Mouse (Mus musculus) neural tube, embryonic 13.5 days (tissue): ENCODE data around the gene Phf19. TPM values are rescaled to one million over a fixed set of nuclear protein-coding genes. Genes with fewer than 3 reads are reported as not detected.

Source experiments
- ATAC-seq: fragments of 200-750 bp; cut with Nextera tagmentation; 2 replicates; pipeline ENCODE4 v1.8.0; 2017; ENCODE audit warnings: low read depth, mild to moderate bottlenecking, moderate TSS enrichment, moderate library complexity
- H3K27ac ChIP-seq: fragments of 300-500 bp; sonication (generic); replicated peaks from 2 replicates; pipeline ENCODE4 v1.5.1; 2015; ENCODE audit warnings: moderate library complexity, mild to moderate bottlenecking, inconsistent platforms
- H3K27me3 ChIP-seq: fragments of 300-500 bp; sonication (generic); 2 replicates; pipeline ENCODE4 v1.6.1; 2015; ENCODE audit warnings: mild to moderate bottlenecking, inconsistent platforms
- H3K36me3 ChIP-seq: fragments of 300-500 bp; sonication (generic); 2 replicates; pipeline ENCODE4 v1.6.1; 2015; ENCODE audit warnings: mild to moderate bottlenecking, inconsistent platforms
- H3K4me1 ChIP-seq: fragments of 300-500 bp; sonication (generic); replicated peaks from 2 replicates; pipeline ENCODE4 v1.6.1; 2015; ENCODE audit warnings: inconsistent platforms
- H3K4me2 ChIP-seq: fragments of 300-500 bp; sonication (generic); 2 replicates; pipeline ENCODE4 v1.6.1; 2015; ENCODE audit warnings: inconsistent platforms, mild to moderate bottlenecking, moderate library complexity
- H3K4me3 ChIP-seq: fragments of 300-500 bp; sonication (generic); 2 replicates; pipeline ENCODE4 v1.5.1; 2015; ENCODE audit warnings: mild to moderate bottlenecking, inconsistent platforms
- H3K9ac ChIP-seq: fragments of 300-500 bp; sonication (generic); 2 replicates; pipeline ENCODE4 v1.6.1; 2015; ENCODE audit warnings: moderate library complexity, mild to moderate bottlenecking, inconsistent platforms
- H3K9me3 ChIP-seq: fragments of 300-500 bp; sonication (generic); 2 replicates; pipeline ENCODE4 v1.6.1; 2016; ENCODE audit warnings: inconsistent platforms
- WGBS: fragments of 180-500 bp; shearing (Covaris S2); methylation state at CpG from one replicate; pipeline ENCODE4 v1.1.7; 2015; 5-methylcytosine and 5-hydroxymethylcytosine counted together
- polyA plus RNA-seq: library from polyadenylated mRNA; unstranded; fragments of >200 nt; fragmentation: Nextera tagmentation; extraction: Ambion mirVana; gene quantifications from 2 replicates; pipeline ENCODE4 v1.2.1, GENCODE M21; 2015

Gene Phf19
- polyA plus RNA-seq, 1 experiment from 2014 or later = 1.8 TPM

DNA sequence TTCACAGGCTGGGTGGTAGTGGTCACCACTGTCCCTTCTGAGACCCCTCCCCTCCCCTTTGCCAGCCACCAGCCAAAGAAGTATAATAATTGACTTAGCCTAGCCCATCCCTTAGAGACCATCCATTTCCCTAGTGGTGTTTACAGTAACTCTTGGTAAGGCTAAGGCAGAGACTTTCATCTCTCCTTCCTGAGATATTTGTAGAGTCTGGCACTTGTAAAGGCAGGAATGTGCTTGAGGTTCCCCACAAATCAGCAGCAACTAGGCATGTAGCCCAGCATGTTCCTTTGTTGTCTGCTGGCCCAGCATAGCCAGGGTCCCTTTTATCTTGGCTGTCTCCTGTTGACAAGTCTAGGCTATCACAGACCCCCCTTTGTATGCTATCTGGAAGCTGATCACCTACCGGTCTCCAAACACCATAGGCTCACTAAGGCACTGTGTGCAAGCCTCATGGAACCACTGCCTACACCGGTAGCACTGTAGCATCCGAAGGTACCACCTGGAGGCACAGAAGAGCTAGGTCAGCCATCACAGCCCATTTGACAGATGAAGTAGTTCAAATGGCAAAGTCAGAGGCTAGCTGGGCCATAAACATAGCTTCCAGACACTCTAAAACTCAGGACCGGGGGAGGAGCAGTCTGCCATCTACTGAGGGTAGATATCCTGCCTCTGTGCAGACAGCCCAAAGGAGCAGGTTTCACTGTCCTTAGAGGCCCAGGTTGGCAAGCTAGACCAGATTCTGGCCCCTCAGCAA lies 10.0 kb downstream of the Phf19 start:
- peak overlapping the region; percentile 61 for H3K4me2 ChIP-seq
- peak overlapping the region; percentile 39; the same call in 1 of the 2 replicates for H3K4me3 ChIP-seq
- no peaks in the 10 kb centered on the region for H3K9me3 ChIP-seq
- no peak overlapping the region for H3K27ac ChIP-seq
- no peaks in the 10 kb centered on the region for H3K36me3 ChIP-seq
- WGBS = 80% methylated on average over 4 of the region's 4 CpGs
- ATAC-seq = no peak
- no peaks in the 10 kb centered on the region for H3K27me3 ChIP-seq
- H3K9ac ChIP-seq = no peak overlapping the region
- H3K4me1 ChIP-seq = peaks cover 15% of the 10 kb centered on the region

DNA sequence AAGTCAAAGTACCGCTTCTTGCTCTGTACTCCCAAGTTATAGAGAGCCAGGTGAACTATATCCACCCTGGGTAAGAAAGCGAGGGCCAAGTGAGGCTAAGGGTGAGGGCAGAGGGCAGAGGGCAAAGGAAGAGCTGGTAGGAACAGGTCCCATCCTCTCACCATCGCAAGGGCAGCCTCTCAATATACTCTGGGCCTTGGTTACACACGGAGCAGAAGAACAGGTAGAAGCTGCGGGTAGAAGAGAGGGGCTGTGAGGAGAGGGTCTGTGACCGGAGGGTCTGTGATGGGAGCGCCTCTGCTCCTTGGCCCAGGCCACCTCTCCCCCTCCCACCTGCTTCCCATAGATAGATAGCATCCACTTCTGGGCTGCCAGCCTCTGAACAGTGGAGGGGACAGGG lies 10.6 kb downstream of the Phf19 start:
- H3K9ac ChIP-seq = no peak overlapping the region
- peaks cover 15% of the 10 kb centered on the region for H3K4me1 ChIP-seq
- no peak overlapping the region for H3K27ac ChIP-seq
- no peaks in the 10 kb centered on the region for H3K27me3 ChIP-seq
- no peaks in the 10 kb centered on the region for H3K36me3 ChIP-seq
- H3K4me3 ChIP-seq = no peak overlapping the region
- no peak overlapping the region for H3K4me2 ChIP-seq
- ATAC-seq = no peak
- WGBS = 87% methylated on average over 7 of the region's 7 CpGs
- H3K9me3 ChIP-seq = no peaks in the 10 kb centered on the region

DNA sequence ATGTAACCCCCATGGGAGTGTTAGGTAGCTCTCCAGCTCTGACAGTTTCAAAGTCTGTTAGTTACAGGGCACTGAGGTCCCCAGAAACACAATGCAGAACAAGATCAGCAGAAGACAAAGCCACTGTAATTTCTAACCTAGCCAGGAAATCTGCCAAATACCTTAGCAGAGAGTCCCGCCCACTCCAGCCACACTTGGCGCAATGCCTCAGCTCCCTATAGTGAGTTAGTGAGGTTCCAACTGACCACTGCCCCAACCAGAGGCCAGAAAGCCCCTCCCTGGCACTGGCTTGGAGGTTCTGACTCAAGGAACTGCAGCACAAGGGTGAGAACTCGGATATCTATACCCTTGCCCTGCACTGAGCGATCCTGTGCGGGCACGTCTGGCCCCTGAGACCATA lies 11.1 kb downstream of the Phf19 start:
- H3K4me1 ChIP-seq = peaks cover 15% of the 10 kb centered on the region
- ATAC-seq = no peak
- no peak overlapping the region for H3K27ac ChIP-seq
- no peak overlapping the region for H3K4me2 ChIP-seq
- H3K36me3 ChIP-seq = no peaks in the 10 kb centered on the region
- H3K4me3 ChIP-seq = no peak overlapping the region
- 86% methylated on average over 6 of the region's 6 CpGs for WGBS
- no peaks in the 10 kb centered on the region for H3K27me3 ChIP-seq
- no peak overlapping the region for H3K9ac ChIP-seq
- H3K9me3 ChIP-seq = no peaks in the 10 kb centered on the region

GRCm38 (mm10) chr2:34901726-34902125 lies 12.1 kb downstream of the Phf19 start:
- H3K4me1 ChIP-seq = peaks cover 15% of the 10 kb centered on the region
- H3K4me2 ChIP-seq = no peak overlapping the region
- WGBS = 73% methylated on average over 4 of the region's 4 CpGs
- ATAC-seq = no peak
- H3K27ac ChIP-seq = no peak overlapping the region
- H3K27me3 ChIP-seq = no peaks in the 10 kb centered on the region
- H3K9me3 ChIP-seq = no peaks in the 10 kb centered on the region
- no peaks in the 10 kb centered on the region for H3K36me3 ChIP-seq
- no peak overlapping the region for H3K9ac ChIP-seq
- no peak overlapping the region for H3K4me3 ChIP-seq

- Histone ChIP-seq H3K36me3 (no peaks in the 10 kb centered on the region), H3K9me3 (no peaks in the 10 kb centered on the region), H3K9ac (no peak overlapping the region), H3K4me3 (no peak overlapping the region), H3K27me3 (no peaks in the 10 kb centered on the region), H3K4me1 (peaks cover 13% of the 10 kb centered on the region), H3K27ac (no peak overlapping the region), H3K4me2 (no peak overlapping the region)
- 87% methylated on average over 1 of the region's 1 CpGs for WGBS
- no peak for ATAC-seq
These were observed 13.4 kb downstream of the Phf19 start for GRCm38 (mm10) chr2:34900412-34900811.

- no peaks in the 10 kb centered on the region for H3K36me3 ChIP-seq
- H3K4me2 ChIP-seq = no peak overlapping the region
- no peak overlapping the region for H3K4me3 ChIP-seq
- H3K4me1 ChIP-seq = peaks cover 10% of the 10 kb centered on the region
- no peak overlapping the region for H3K9ac ChIP-seq
- no peak overlapping the region for H3K27ac ChIP-seq
- no peaks in the 10 kb centered on the region for H3K9me3 ChIP-seq
- WGBS = 83% methylated on average over 11 of the region's 11 CpGs
- no peak for ATAC-seq
- no peaks in the 10 kb centered on the region for H3K27me3 ChIP-seq
These were observed 14.1 kb downstream of the Phf19 start for GRCm38 (mm10) chr2:34899682-34900081.

- H3K4me3 ChIP-seq = no peak overlapping the region
- no peak overlapping the region for H3K9ac ChIP-seq
- H3K4me1 ChIP-seq = no peaks in the 10 kb centered on the region
- H3K27ac ChIP-seq = no peak overlapping the region
- no peak for ATAC-seq
- H3K4me2 ChIP-seq = no peak overlapping the region
- no peaks in the 10 kb centered on the region for H3K9me3 ChIP-seq
- 30% methylated on average over 10 of the region's 10 CpGs for WGBS
- H3K27me3 ChIP-seq = no peaks in the 10 kb centered on the region
- no peaks in the 10 kb centered on the region for H3K36me3 ChIP-seq
These were observed 16.0 kb downstream of the Phf19 start for GRCm38 (mm10) chr2:34897820-34898219.

DNA sequence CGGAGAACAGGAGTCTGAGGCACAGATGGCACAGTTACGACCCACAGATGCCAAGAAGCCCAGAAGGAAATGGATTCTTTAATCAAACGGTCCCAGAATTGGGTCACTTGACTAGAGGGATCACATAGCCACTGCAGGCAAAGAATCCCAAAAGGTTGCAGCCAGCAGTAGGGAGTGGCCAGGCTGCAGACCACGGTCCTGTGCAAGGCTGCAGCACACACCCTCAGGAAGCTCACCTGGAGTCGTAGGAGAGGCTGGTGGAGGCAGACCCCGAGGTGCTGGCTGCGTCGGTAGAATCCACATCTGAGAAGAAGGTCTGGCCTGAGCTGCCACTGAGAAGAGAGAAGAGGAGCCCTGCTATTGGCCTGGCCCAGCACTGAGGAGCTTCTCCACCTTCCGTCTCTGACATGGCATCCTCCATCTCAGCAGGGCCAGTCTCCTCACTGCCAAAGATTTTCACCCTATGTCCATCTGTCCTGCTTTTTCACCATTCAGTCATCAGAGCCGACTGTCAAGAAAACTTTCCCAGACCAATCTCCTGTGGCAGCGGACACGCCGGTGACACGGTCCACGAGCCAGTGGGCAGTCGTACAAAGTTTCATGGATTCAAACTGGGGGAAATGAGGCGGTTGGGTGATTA lies 16.9 kb downstream of the Phf19 start:
- WGBS = 86% methylated on average over 17 of the region's 17 CpGs
- H3K27ac ChIP-seq = no peak overlapping the region
- ATAC-seq = no peak

DNA sequence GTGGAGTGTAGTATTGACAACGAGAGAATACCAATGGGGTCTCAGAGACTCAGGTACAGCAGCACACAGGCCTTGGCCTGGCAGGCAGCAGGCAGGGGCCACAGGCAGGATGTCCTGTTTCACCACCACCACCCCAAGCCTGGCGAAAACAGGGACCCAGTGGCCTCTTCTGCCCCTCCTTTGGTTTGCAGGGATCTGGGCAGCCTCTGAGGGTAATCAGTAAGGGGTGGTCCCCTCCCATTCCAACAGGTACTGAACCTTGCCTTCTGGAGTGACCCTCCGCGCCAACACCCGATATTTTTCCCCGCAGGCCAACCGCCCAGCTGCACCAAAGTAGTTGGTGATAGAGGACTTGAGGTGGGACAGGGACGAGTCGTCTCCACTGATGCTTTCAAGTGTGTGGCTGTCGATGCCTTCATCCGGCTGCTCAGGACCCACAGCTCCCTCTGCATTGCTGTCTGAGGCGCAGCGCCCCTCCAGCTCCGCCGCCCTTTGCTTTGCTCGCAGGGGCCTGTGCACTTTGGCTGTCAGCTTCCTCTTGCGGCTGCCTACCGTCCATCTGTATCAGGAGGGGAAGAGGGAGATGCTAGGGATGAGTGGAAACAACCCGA lies 18.2 kb downstream of the Phf19 start:
- Histone ChIP-seq H3K9ac (no peak overlapping the region), H3K9me3 (no peaks in the 10 kb centered on the region), H3K4me1 (no peaks in the 10 kb centered on the region), H3K27me3 (no peaks in the 10 kb centered on the region), H3K27ac (no peak overlapping the region), H3K4me2 (no peak overlapping the region), H3K36me3 (no peaks in the 10 kb centered on the region), H3K4me3 (no peak overlapping the region)
- no peak for ATAC-seq
- 80% methylated on average over 19 of the region's 19 CpGs for WGBS

More for the DNA sequence above, 16.9 kb downstream of the Phf19 start:
- H3K9me3 ChIP-seq = no peaks in the 10 kb centered on the region
- H3K36me3 ChIP-seq = no peaks in the 10 kb centered on the region
- H3K4me3 ChIP-seq = no peak overlapping the region
- no peak overlapping the region for H3K4me2 ChIP-seq
- no peaks in the 10 kb centered on the region for H3K27me3 ChIP-seq
- H3K9ac ChIP-seq = no peak overlapping the region
- H3K4me1 ChIP-seq = no peaks in the 10 kb centered on the region

DNA sequence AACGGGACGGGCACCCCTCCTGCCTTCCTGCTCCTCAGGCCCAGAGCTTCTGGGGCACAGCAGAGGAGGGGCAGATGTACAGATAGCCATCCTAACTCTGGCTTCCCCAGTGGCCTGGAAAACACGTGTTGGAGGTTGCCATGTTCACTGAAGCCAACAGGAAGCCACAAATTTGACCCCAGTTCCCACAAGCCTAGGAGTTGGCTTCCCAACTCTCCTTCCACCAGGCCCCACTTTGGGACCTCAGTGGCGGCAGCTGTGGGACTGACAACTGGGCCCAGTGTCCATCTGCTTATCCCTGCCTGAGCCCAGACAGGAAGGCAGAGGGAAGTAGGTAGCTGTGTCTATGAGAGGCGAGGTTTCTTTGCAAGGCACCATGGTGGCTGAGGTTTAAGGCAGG lies 19.9 kb downstream of the Phf19 start:
- H3K4me3 ChIP-seq = no peak overlapping the region
- H3K27ac ChIP-seq = no peak overlapping the region
- no peaks in the 10 kb centered on the region for H3K36me3 ChIP-seq
- no peak overlapping the region for H3K4me2 ChIP-seq
- ATAC-seq = no peak
- WGBS = 76% methylated on average over 5 of the region's 5 CpGs
- H3K9ac ChIP-seq = no peak overlapping the region
- H3K9me3 ChIP-seq = no peaks in the 10 kb centered on the region
- H3K27me3 ChIP-seq = no peaks in the 10 kb centered on the region; the same call in 1 of the 2 replicates
- H3K4me1 ChIP-seq = no peaks in the 10 kb centered on the region

DNA sequence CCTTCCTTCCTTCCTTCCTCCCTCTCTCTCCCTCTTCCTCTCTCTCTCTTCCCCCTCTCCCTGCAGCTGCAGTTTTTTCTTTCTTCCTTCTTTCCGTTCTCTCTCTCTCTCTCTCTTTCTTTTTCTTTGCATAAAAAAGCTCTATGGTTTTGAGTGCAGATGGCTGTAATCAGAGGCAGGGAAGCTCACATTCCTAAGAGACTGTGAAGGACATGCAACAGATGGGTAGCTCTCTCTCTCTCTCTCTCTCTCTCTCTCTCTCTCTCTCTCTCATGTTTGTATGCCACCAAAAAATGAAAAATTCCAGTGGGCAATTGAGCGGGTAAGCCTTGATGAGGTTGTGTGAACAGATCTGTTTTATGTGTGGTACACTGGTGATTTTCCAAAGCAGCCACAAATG lies 29.6 kb downstream of the Phf19 start:
- Histone ChIP-seq H3K4me3 (no peak overlapping the region), H3K9me3 (no peaks in the 10 kb centered on the region), H3K9ac (no peak overlapping the region), H3K4me2 (no peak overlapping the region), H3K27me3 (peaks cover 4% of the 10 kb centered on the region; the same call in 1 of the 2 replicates), H3K36me3 (no peaks in the 10 kb centered on the region), H3K4me1 (no peaks in the 10 kb centered on the region), H3K27ac (no peak overlapping the region)
- 64% methylated on average over 2 of the region's 2 CpGs for WGBS
- no peak for ATAC-seq

GRCm38 (mm10) chr2:34883190-34883589 lies 30.6 kb downstream of the Phf19 start:
- H3K27me3 ChIP-seq = peaks cover 11% of the 10 kb centered on the region; the same call in 1 of the 2 replicates
- H3K36me3 ChIP-seq = no peaks in the 10 kb centered on the region
- H3K4me2 ChIP-seq = no peak overlapping the region
- no peak overlapping the region for H3K9ac ChIP-seq
- H3K9me3 ChIP-seq = no peaks in the 10 kb centered on the region
- 66% methylated on average over 5 of the region's 5 CpGs for WGBS
- H3K27ac ChIP-seq = no peak overlapping the region
- no peaks in the 10 kb centered on the region for H3K4me1 ChIP-seq
- no peak for ATAC-seq
- H3K4me3 ChIP-seq = no peak overlapping the region
